Mouse (Mus musculus) stomach, postnatal 0 days (tissue): ENCODE data around the gene Zpld1.

ENCODE experiments used
- CTCF ChIP-seq: IDR thresholded peaks from 2 replicates; pipeline ENCODE4 v1.5.1; 2016; ENCODE audit warnings: antibody characterized with exemption, low read depth, mild to moderate bottlenecking, moderate library complexity
- EP300 ChIP-seq: optimal IDR thresholded peaks from 2 replicates; pipeline ENCODE3; 2016; ENCODE audit warnings: antibody characterized with exemption

DNA sequence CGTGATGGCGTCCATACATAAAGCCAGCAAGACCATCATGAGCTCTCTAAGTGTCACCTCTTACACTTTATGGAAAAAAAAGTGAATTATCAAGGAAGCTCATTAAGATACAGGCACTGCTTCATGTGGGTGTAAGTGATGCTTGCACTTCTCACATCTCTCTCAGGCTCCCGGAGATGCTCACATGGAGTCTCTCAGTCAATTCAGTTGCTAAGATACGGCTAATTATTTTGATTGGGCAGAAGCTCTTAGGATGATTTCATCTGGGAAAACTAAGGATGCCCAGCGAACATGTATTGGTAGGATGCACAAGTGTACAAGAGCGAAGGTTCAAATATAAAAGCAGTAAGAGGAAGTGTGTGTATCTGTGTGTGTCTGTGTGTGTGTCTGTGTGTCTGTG lies 38.1 kb downstream of the Zpld1 start:
- TF ChIP-seq CTCF, result no peak
- no peak for TF ChIP-seq EP300
